Mouse (Mus musculus): Measurements from ENCODE around the gene Hspa12b. TPM values are rescaled to one million over a fixed set of nuclear protein-coding genes. Genes with fewer than 3 reads are reported as not detected.
"Not testable (repeated sequence)": the region's sequence is repeated elsewhere in the genome, so short reads cannot be mapped to it uniquely, and the experiment has no call there.

Hspa12b gene
- polyA plus RNA-seq, 1 experiment from 2014 or later = 10.0 TPM

- no peaks in the 10 kb centered on the region for H3K9me3 ChIP-seq (ENCODE audit: low read depth, low read length)
- H3K36me3 ChIP-seq (ENCODE audit: insufficient read depth) = no peaks in the 10 kb centered on the region
- no peaks in the 10 kb centered on the region for H3K4me1 ChIP-seq (ENCODE audit: insufficient read depth)
- H3K4me2 ChIP-seq = no peak overlapping the region
- no peak overlapping the region for H3K4me3 ChIP-seq (ENCODE audit: low read depth, low read length)
- ATAC-seq (ENCODE audit: insufficient read depth) (no peak), DNase-seq (no peak)
- no peak overlapping the region for H3K27ac ChIP-seq (ENCODE audit: low read depth)
- WGBS = 85% methylated on average over 5 of the region's 5 CpGs
- no peak overlapping the region for H3K9ac ChIP-seq
- no peak for TF ChIP-seq CTCF (IDR thresholded peaks at IDR 0.05; ENCODE audit: low read depth)
- no peaks in the 10 kb centered on the region for H3K27me3 ChIP-seq (ENCODE audit: insufficient read depth, low read length)
Observed at GRCm38 (mm10) chr2:131093577-131093976, 33.5 kb upstream of the Hspa12b start.

DNA sequence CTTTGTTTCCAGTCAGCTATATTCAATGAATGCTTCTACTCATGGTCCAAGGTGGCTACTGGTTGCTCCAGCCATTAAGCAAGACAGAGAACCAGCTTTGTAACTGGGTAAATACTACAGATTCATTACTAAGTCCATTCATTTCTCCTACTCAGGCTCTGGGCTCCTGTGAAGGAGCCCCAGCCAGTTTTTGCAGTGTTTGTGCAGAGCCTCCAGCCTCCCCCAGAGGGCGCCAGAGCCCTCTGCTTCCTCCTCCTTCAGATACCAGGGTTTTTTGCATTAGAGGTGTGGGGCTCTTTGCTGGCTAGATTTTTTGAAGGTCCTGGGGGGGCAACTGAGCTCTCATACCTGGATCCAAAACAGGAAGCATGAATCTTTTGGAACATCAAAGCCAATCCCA is 32.3 kb upstream of the Hspa12b start:
- TF ChIP-seq CTCF (IDR thresholded peaks at IDR 0.05; ENCODE audit: low read depth) = peak; percentile 87
- Histone ChIP-seq H3K27ac (ENCODE audit: low read depth) (no peak overlapping the region), H3K27me3 (ENCODE audit: insufficient read depth, low read length) (no peaks in the 10 kb centered on the region), H3K36me3 (ENCODE audit: insufficient read depth) (no peaks in the 10 kb centered on the region), H3K9me3 (ENCODE audit: low read depth, low read length) (no peaks in the 10 kb centered on the region), H3K4me3 (ENCODE audit: low read depth, low read length) (no peak overlapping the region), H3K9ac (no peak overlapping the region), H3K4me2 (no peak overlapping the region), H3K4me1 (ENCODE audit: insufficient read depth) (no peaks in the 10 kb centered on the region)
- 0% methylated on average over 1 of the region's 1 CpGs for WGBS
- ATAC-seq (ENCODE audit: insufficient read depth) (peak; percentile 30; the same call in 1 of the 2 replicates), DNase-seq (peak; percentile 89)

GRCm38 (mm10) chr2:131096101-131096795 is 30.8 kb upstream of the Hspa12b start:
- no peaks in the 10 kb centered on the region for H3K36me3 ChIP-seq (ENCODE audit: insufficient read depth)
- H3K4me1 ChIP-seq (ENCODE audit: insufficient read depth) = no peaks in the 10 kb centered on the region
- peak; percentile 80 for ATAC-seq (ENCODE audit: insufficient read depth)
- no peak overlapping the region for H3K4me3 ChIP-seq (ENCODE audit: low read depth, low read length)
- no peaks in the 10 kb centered on the region for H3K27me3 ChIP-seq (ENCODE audit: insufficient read depth, low read length)
- 4% methylated on average over 9 of the region's 9 CpGs for WGBS
- peak; percentile 83 for DNase-seq
- H3K27ac ChIP-seq (ENCODE audit: low read depth) = peak overlapping the region; percentile 64
- H3K9me3 ChIP-seq (ENCODE audit: low read depth, low read length) = no peaks in the 10 kb centered on the region
- peak overlapping the region; percentile 9; the same call in 1 of the 2 replicates for H3K9ac ChIP-seq
- H3K4me2 ChIP-seq = peak overlapping the region; percentile 46
- no peak for TF ChIP-seq CTCF (IDR thresholded peaks at IDR 0.05; ENCODE audit: low read depth)

- ATAC-seq (ENCODE audit: insufficient read depth) = no peak
- no peaks in the 10 kb centered on the region for H3K9me3 ChIP-seq (ENCODE audit: low read depth, low read length)
- no peaks in the 10 kb centered on the region for H3K36me3 ChIP-seq (ENCODE audit: insufficient read depth)
- no peak overlapping the region for H3K4me2 ChIP-seq
- no peak for TF ChIP-seq CTCF (IDR thresholded peaks at IDR 0.05; ENCODE audit: low read depth)
- peak overlapping the region; percentile 64; the same call in 1 of the 2 replicates for H3K27ac ChIP-seq (ENCODE audit: low read depth)
- H3K27me3 ChIP-seq (ENCODE audit: insufficient read depth, low read length) = no peaks in the 10 kb centered on the region
- no peak for DNase-seq
- WGBS = 84% methylated on average over 4 of the region's 4 CpGs
- H3K4me1 ChIP-seq (ENCODE audit: insufficient read depth) = no peaks in the 10 kb centered on the region
- H3K9ac ChIP-seq = no peak overlapping the region
- H3K4me3 ChIP-seq (ENCODE audit: low read depth, low read length) = no peak overlapping the region
Observed at GRCm38 (mm10) chr2:131097087-131097486, 30.0 kb upstream of the Hspa12b start.

DNA sequence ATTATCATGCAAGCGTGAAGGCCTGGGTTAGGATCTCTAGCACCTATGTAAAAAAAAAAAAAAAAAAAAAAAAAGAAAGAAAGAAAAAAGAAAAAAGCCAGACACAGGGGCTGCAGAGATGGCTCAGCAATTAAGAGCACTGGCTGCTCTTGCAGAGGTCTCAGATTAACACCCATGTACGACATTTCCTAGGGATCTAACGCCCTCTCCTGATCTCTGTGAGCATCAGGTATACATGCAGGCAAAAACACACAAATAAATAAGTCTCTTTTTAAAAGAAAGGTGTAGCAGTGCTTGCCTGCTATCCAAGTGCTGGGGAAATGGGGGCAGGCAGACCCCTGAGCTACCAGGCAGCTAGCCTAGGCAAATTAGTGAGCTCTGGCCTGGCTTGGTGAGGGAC is 25.6 kb upstream of the Hspa12b start:
- H3K4me1 ChIP-seq (ENCODE audit: insufficient read depth) = no peaks in the 10 kb centered on the region
- no peak overlapping the region for H3K4me2 ChIP-seq
- no peak for ATAC-seq (ENCODE audit: insufficient read depth)
- no peaks in the 10 kb centered on the region for H3K27me3 ChIP-seq (ENCODE audit: insufficient read depth, low read length)
- no peaks in the 10 kb centered on the region for H3K9me3 ChIP-seq (ENCODE audit: low read depth, low read length)
- H3K36me3 ChIP-seq (ENCODE audit: insufficient read depth) = no peaks in the 10 kb centered on the region
- no peak overlapping the region for H3K27ac ChIP-seq (ENCODE audit: low read depth)
- TF ChIP-seq CTCF (IDR thresholded peaks at IDR 0.05; ENCODE audit: low read depth) = no peak
- H3K9ac ChIP-seq = no peak overlapping the region
- 55% methylated on average over 3 of the region's 3 CpGs for WGBS
- no peak overlapping the region for H3K4me3 ChIP-seq (ENCODE audit: low read depth, low read length)
- DNase-seq = no peak

GRCm38 (mm10) chr2:131104021-131104420 is 23.1 kb upstream of the Hspa12b start:
- H3K4me1 ChIP-seq (ENCODE audit: insufficient read depth) = no peaks in the 10 kb centered on the region
- H3K27ac ChIP-seq (ENCODE audit: low read depth) = no peak overlapping the region

DNA sequence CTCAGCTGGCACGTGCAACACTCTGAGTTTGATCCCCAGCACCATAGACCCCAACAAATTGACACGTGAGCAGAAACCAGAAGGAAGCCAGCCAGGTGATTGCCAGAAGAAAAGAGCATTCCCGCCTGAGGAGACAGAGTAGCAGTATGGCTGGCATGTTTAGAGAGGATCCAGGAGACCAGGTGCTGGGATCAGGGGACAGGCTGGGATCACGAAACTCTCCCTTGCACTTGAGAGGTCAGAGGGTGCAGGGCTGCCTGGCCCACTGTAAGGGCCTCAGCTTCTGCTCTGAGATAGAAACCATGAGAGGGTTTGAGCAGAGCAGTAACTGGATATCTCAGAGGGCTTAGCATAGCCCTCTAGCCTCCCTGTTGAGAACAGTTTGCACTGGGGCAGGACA is 22.0 kb upstream of the Hspa12b start:
- H3K27ac ChIP-seq (ENCODE audit: low read depth); H3K9me3 ChIP-seq (ENCODE audit: low read depth, low read length); H3K4me3 ChIP-seq (ENCODE audit: low read depth, low read length); H3K36me3 ChIP-seq (ENCODE audit: insufficient read depth); ATAC-seq (ENCODE audit: insufficient read depth); H3K9ac ChIP-seq; H3K27me3 ChIP-seq (ENCODE audit: insufficient read depth, low read length); H3K4me2 ChIP-seq; H3K4me1 ChIP-seq (ENCODE audit: insufficient read depth); DNase-seq: not testable (repeated sequence)
- 62% methylated on average over 4 of the region's 4 CpGs for WGBS

More at GRCm38 (mm10) chr2:131104021-131104420, 23.1 kb upstream of the Hspa12b start:
- WGBS = 77% methylated on average over 4 of the region's 4 CpGs
- H3K27me3 ChIP-seq (ENCODE audit: insufficient read depth, low read length) = no peaks in the 10 kb centered on the region
- H3K9me3 ChIP-seq (ENCODE audit: low read depth, low read length) = no peaks in the 10 kb centered on the region
- no peak for ATAC-seq (ENCODE audit: insufficient read depth)
- no peak overlapping the region for H3K4me3 ChIP-seq (ENCODE audit: low read depth, low read length)
- no peak overlapping the region for H3K9ac ChIP-seq
- no peak overlapping the region for H3K4me2 ChIP-seq
- H3K36me3 ChIP-seq (ENCODE audit: insufficient read depth) = no peaks in the 10 kb centered on the region
- no peak for TF ChIP-seq CTCF (IDR thresholded peaks at IDR 0.05; ENCODE audit: low read depth)
- DNase-seq = no peak
